ENCODE assay signal across 8 mouse cellular contexts in genomic region chr17:47295315-47296011, GRCm38 (mm10).
DNase-seq lines count a peak whose midpoint lies in the region; ATAC-seq and TF ChIP-seq lines count a peak whose summit lies in the region.

No protein-coding gene starts in this region.

- H3K9me3 ChIP-seq in liver, embryonic 14.5 days (ENCODE audit: control insufficient read depth, low read length): no peaks in the 10 kb centered on the region
- H3K9me3 ChIP-seq in forebrain, embryonic 12.5 days: no peaks in the 10 kb centered on the region
- no peaks in the 10 kb centered on the region for H3K9me3 ChIP-seq in forebrain, postnatal 0 days (ENCODE audit: low read length)

- peaks cover 0 to 24% of the 10 kb centered on the region in 2 experiments; a peak in 2 of 4 replicates for H3K4me1 ChIP-seq in liver, embryonic 14.5 days (replicated peaks; ENCODE audit: control insufficient read depth in 2 of 2, insufficient read depth in 2 of 2, low read length in 1 of 2)
- H3K4me1 ChIP-seq in forebrain, embryonic 12.5 days: peaks cover 18% of the 10 kb centered on the region
- no peaks in the 10 kb centered on the region for H3K4me1 ChIP-seq in forebrain, postnatal 0 days (ENCODE audit: insufficient read depth)

- no peak for TF ChIP-seq EP300 in liver, embryonic 14.5 days (IDR thresholded peaks at IDR 0.05; ENCODE audit: low read depth)

- H3K27ac ChIP-seq in liver, embryonic 14.5 days: no peak overlapping the region
- H3K27ac ChIP-seq in forebrain, embryonic 12.5 days: no peak overlapping the region
- H3K27ac ChIP-seq in forebrain, postnatal 0 days (ENCODE audit: low read depth, low read length): no peak overlapping the region

- peak; percentile 47 to 64 for ATAC-seq in hematopoietic stem cell, adult 5-6 weeks (replicated peaks in 1 of 2; ENCODE audit: insufficient read depth in 1 of 2, low FRiP score in 2 of 2, low TSS enrichment in 1 of 2, low read depth in 1 of 2, poor library complexity in 2 of 2, severe bottlenecking in 2 of 2)
- ATAC-seq in liver, embryonic 14.5 days (ENCODE audit: insufficient read depth): peak; percentile 33; the same call in 1 of the 2 replicates
- ATAC-seq in forebrain, embryonic 12.5 days (ENCODE audit: low FRiP score): no peak
- no peak for ATAC-seq in forebrain, postnatal 0 days

- H3K4me3 ChIP-seq in liver, embryonic 14.5 days (ENCODE audit: insufficient read depth in 1 of 2, low read depth in 2 of 2, low read length in 2 of 2): no peak overlapping the region
- no peak overlapping the region for H3K4me3 ChIP-seq in forebrain, embryonic 12.5 days (replicated peaks)
- no peak overlapping the region for H3K4me3 ChIP-seq in forebrain, postnatal 0 days (ENCODE audit: low read depth, low read length)

- no peak overlapping the region for H3K9ac ChIP-seq in liver, embryonic 14.5 days (replicated peaks)
- H3K9ac ChIP-seq in forebrain, embryonic 12.5 days: no peak overlapping the region
- no peak overlapping the region for H3K9ac ChIP-seq in forebrain, postnatal 0 days

- peak; percentile 16 for DNase-seq in urinary bladder, postnatal 25 days (ENCODE audit: low spot score)
- DNase-seq in urinary bladder, adult 2 months (ENCODE audit: low spot score): no peak
- DNase-seq in liver, embryonic 14.5 days (ENCODE audit: low read depth in 3 of 3, low spot score in 3 of 3): peak in 1 of 3 experiments; percentile 19
- DNase-seq in right cerebral cortex, postnatal 25 days: no peak
- no peak for DNase-seq in testis, postnatal 10 days (ENCODE audit: low spot score)
- DNase-seq in forebrain, postnatal 0 days: no peak

- TF ChIP-seq CTCF in liver, embryonic 14.5 days (IDR thresholded peaks at IDR 0.05; ENCODE audit: low read depth): no peak
- TF ChIP-seq CTCF in forebrain, postnatal 0 days (IDR thresholded peaks at IDR 0.05; ENCODE audit: low read depth): no peak

- peak overlapping the region; percentile 16; the same call in 1 of the 2 replicates for H3K4me2 ChIP-seq in liver, embryonic 14.5 days (ENCODE audit: low read depth)
- no peak overlapping the region for H3K4me2 ChIP-seq in forebrain, embryonic 12.5 days
- H3K4me2 ChIP-seq in forebrain, postnatal 0 days (ENCODE audit: low read depth): no peak overlapping the region

- 15% methylated on average over 17 of the region's 17 CpGs for WGBS in liver, embryonic 14.5 days (ENCODE audit: insufficient replicate concordance)
- WGBS in forebrain, embryonic 12.5 days: 75% methylated on average over 17 of the region's 17 CpGs
- 75% methylated on average over 17 of the region's 17 CpGs for WGBS in forebrain, postnatal 0 days

- H3K36me3 ChIP-seq in liver, embryonic 14.5 days (replicated peaks; ENCODE audit: control insufficient read depth, insufficient read depth, low read depth): no peaks in the 10 kb centered on the region
- H3K36me3 ChIP-seq in forebrain, embryonic 12.5 days (replicated peaks): no peaks in the 10 kb centered on the region
- no peaks in the 10 kb centered on the region for H3K36me3 ChIP-seq in forebrain, postnatal 0 days (ENCODE audit: insufficient read depth)

- no peaks in the 10 kb centered on the region for H3K27me3 ChIP-seq in liver, embryonic 14.5 days (ENCODE audit: control insufficient read depth, insufficient read depth, low read length)
- no peaks in the 10 kb centered on the region for H3K27me3 ChIP-seq in forebrain, embryonic 12.5 days
- no peaks in the 10 kb centered on the region for H3K27me3 ChIP-seq in forebrain, postnatal 0 days (ENCODE audit: insufficient read depth, low read length)

Comparison
In these comparisons a context has a peak if more than half of its experiments do, and no peak if none do; other contexts are left out.
1. ATAC-seq: peak in hematopoietic stem cell, adult 5-6 weeks (2 of 2) and liver, embryonic 14.5 days (single experiment); none in forebrain, embryonic 12.5 days (single experiment) and forebrain, postnatal 0 days (single experiment).